Mouse (Mus musculus) small intestine, adult 2 months (tissue): ENCODE data around the gene Fignl2.

Experiments used
- CTCF ChIP-seq: fragments of 200-500 bp; IDR thresholded peaks from 2 replicates; pipeline ENCODE4 v1.5.1; 2012; ENCODE audit warnings: low read depth, mild to moderate bottlenecking, control low read depth, inconsistent platforms, low read length, moderate library complexity, mixed read lengths; ENCODE audit not compliant: insufficient replicate concordance, insufficient read length; ENCODE audit errors: extremely low read depth
- POLR2A ChIP-seq: fragments of 200-500 bp; IDR thresholded peaks from 2 replicates; pipeline ENCODE4 v1.6.1; 2012; ENCODE audit warnings: low read depth, mild to moderate bottlenecking, control low read depth, inconsistent platforms, low read length, moderate library complexity

DNA sequence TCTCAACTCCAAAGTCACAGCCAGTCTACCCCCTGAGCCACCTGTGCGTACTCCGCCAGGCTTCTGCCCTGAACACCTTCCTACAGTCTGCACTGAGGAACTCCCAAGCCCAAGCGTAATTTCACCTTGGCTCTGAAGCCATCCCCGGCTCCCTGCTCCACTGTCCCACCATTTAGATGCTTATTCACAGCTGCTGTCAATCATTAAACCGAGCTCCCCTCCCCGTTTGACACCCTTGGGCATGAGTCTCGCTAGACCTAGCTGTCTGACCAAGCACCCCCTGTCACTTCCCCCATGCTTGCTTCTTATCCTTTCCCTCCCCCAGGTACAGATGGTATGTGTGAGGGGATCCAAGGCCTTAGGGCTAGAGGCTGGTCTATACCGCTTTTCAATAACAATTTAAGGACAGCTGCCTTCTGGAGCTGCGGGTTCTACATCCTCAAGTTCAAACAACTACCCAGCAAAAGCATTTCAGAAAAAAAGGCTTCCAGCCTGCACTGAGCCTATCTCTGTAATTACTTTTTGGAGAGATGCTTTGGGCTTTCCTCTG is 8.7 kb downstream of the Fignl2 start:
- TF ChIP-seq CTCF (no peak), POLR2A (no peak)
